Mouse (Mus musculus): ENCODE results near the gene Mydgf.

The Mydgf gene

DNA sequence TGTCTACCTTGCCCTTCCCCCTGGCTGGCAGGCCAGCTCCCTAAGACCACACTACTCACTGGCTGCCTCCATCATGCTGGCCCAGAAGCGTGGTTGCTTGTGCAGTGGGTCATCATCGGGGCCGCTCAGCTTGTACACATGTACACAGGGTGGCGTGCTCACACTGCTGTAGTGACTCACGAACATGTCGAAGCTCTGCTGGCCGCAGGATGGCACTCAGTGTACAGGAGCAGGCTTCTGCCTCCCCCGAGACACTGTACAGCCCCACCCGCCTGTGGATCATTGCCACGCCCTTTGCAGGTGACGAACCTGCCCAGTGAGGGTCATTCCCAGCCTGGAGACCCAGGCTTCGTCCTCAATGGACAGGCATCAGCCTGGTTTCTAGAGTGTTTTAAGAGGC lies 10.6 kb upstream of the Mydgf start:
- DNase-seq (ENCODE audit: low spot score) = no peak

DNA sequence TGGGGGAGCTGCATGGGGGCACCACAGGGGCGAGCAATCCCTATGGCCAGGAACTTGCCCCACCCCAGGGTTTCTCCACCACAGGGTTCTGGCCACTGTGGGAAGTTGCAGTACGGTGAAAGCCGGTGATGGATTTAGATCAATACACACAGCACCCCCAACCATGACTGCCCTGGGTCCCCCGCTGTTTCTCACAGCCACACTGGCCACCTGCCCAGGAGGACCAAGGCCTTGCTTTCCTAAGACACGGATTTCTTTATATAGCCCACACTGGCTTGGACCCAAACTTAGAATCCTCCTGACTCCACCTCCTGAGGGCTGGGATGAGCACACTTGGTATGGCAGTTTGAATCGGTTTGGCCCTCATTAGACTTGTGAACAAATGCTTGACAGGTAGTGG lies 7.5 kb upstream of the Mydgf start:
- DNase-seq (ENCODE audit: low spot score) = no peak

DNA sequence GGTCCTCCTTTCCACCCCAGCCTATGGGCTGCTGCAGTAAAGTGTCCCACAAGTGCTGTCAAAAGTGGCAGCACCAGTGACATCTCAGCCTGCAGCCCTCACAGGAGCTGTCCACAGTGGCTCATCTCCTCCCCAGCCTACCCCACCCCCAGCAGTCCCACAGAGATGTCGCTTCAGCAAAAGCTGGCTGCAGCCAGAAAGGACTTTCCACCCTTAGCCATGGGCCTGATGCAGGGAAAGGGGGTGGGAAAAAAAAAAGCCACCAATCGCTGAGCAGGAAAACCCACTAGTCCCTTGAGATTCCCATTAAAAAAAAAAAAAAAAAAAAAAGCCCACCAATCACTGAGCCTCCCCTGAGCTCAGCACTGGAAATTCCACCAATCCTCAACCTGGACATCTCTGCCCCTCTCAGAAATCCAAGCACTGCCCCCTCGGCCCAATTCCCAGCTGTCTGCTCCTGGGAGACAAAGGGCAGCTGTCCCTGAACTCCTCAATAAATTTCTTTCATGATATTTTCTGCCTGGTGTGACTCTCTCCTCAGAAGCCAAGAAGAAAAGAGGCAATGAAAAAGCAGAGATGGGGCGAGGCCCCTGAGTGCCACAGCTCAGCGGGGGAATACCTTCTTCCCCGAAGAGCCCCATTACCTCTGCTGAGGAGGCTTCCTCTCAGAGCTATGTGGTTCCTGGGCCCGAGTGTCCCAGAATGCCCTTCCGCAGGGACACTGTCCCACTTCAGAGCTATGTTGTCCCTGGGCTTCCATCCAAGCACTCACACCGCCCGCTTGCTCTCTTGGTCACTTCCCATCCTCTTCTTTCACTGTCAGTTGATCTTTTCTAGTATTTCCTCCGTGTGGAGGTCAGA lies 1.8 kb upstream of the Mydgf start:
- peak; percentile 24 for DNase-seq (ENCODE audit: low spot score)

DNA sequence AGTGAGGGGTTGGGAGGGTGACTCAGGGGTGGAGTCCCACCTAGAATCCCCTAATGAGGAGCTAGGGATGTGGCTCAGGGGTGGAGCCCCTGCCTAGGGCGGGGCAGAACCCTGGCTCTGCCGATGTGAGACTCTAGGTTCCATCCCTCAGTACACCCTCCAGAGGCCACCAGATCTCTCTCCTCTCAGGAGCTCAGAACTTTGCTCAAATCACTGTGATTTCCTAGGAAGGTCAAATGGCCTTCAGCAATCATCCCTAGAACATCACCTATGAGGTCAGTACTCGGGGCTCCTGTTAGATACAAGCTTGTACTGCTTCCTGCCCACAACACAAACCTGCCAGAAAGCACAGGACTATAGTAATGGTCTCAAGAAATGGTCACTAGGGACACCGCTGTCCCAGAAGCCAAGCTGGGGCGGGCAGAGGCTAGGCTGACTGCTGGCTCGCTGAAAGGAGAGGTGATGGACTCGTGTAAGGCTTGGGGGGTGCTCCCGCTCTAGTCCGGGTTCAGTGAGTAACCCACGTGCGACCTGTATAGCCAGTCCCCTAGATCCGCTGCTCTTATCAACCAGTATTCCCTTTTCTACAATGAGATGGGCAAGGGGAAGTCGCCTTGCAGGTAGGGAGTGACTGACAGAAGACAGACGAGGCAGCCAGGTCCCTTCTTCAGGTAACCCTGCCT lies 604 bp downstream of the Mydgf start:
- DNase-seq (ENCODE audit: low spot score) = no peak

DNA sequence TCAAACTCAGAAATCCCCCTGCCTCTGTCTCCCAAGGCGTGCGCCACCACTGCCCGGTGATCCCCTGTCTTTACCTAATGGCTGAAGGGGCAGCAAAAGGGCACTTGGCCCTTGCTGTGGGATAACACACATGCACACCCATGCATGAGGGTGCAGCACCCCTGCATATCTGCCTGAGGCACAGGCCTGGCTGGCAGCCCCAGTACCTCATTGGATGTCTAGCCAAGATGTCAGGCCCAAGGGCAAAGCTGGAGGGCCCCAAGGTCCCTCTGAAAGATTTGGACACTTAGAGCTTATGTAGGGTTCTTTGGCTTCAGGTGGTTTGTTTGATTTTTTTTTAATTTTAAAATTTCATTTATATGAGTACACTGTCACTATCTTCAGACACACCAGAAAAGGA lies 8.3 kb downstream of the Mydgf start:
- DNase-seq (ENCODE audit: low spot score) = no peak

DNA sequence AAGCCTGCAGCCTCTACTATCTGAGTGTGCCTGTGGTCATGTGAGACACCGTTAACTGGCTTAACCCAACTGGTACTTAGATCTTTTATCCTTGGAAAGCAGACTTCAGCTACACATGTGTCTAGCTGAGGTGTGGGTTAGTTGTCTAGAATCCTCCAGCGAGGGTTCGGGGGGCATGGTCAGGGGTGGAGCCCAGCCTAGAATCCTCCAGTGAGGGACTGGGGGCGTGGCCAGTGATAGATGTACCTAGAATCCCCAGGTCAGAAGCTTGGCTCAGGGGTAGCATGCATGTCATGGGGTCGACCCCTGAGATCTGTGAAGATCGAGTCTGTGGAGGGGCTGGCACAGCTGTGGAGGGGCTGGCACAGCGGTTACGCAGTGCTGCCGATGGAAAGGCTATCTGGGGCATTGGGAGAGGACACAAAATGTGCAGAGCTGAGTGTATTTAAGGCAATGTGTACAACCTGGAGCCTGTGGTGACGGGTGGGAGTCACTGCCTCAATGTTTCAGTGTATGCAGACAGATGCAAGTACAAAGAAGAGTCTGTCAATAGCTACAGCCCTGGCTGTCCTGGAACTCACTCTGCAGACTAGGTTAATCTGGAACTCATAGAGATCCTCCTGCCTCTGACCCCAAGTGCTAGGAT lies 10.2 kb downstream of the Mydgf start:
- no peak for DNase-seq (ENCODE audit: low spot score)

DNA sequence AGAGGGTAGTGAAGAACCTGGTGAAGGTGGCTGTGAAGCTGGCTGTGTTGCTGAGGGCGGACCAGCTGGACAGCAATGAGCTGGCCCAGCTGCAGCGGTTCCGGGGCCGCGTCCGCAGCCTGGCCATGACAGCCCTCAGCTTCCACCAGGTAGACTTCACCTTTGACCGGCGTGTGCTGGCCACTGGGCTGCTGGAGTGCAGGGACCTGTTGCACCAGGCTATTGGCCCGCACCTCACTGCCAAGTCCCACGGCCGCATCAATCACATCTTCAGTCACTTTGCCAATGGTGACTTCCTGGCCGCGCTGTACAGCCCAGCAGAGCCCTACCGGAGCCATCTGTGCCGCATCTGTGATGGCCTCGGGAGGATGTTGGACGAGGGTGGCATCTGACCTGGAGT lies 11.8 kb downstream of the Mydgf start:
- DNase-seq (ENCODE audit: low spot score) = no peak

DNA sequence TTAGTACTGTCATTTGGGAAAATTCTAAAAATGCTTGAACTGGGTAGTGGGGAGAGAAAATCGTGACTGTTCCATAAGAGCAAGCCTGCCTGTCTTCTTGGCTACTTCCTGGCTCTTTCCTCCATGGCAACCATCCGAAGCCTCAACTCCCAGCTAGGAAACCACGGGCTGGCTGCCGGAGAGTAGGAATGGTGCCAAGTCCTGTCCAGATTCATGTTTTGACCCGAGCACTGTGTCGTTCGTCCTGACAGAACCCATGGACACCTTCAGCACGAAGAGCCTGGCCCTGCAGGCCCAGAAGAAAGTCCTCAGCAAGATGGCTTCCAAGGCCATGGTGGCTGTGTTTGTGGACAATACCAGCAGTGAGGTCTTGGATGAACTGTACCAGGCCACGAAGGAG lies 12.3 kb downstream of the Mydgf start:
- DNase-seq (ENCODE audit: low spot score) = no peak

DNA sequence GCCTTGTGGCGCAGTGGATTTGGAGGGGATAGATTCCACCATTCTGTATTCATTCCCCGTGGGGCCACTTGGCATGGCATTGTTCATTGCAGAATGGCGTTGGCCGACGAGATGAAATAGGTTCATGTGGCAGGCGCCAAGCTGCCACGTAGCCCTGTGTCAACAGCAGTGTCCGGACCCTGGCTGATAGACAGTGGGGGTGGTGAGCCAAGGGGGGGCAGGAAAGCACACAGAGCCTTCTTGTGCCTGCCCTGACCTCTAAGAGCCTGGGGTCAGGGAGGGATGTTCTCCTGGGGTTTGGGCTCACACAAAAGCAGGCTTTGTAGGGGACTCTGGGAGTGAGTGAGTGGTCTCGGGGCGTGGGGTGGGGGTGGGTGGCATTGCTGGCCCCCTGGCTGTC lies 13.1 kb downstream of the Mydgf start:
- DNase-seq (ENCODE audit: low spot score) = no peak

DNA sequence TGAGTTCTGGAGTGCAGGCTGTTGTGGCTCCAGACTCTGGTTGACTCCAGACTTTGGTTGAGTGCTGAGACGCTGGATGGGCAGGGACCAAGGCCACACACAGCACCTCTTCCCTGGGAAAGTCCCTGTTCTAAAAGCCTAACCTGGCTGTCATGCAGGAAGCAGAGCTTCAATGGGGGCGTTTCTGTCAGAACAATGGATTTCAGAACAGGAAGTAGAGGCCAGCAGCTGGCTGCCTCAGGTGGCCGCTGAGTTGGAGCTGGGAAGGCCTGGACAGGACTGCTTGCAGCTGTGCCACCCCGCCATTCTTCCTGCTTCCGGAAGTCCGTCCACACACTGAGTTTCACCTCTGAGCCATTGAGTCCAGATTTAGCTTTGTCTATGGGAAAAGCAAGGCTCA lies 13.9 kb downstream of the Mydgf start:
- no peak for DNase-seq (ENCODE audit: low spot score)

DNA sequence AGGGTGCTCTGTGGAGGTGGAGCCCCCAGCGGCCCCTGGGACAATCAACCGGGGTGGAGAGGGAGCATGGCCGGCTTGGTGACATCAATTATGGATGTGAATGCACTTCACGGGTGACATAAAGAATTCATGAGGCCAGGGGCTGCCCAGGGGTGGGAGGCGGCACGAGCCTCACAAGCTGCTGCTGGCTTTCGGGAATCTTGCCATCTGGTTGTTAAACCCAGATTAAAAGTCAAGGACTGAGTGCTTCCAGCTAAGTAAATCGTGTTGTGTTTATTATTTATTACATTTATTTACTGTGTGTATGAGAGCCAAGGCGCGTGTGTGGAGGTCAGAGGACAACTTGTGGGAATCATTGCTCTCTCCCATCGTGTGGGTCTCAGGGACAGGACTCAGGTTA lies 18.0 kb downstream of the Mydgf start:
- DNase-seq (ENCODE audit: low spot score) = no peak

DNA sequence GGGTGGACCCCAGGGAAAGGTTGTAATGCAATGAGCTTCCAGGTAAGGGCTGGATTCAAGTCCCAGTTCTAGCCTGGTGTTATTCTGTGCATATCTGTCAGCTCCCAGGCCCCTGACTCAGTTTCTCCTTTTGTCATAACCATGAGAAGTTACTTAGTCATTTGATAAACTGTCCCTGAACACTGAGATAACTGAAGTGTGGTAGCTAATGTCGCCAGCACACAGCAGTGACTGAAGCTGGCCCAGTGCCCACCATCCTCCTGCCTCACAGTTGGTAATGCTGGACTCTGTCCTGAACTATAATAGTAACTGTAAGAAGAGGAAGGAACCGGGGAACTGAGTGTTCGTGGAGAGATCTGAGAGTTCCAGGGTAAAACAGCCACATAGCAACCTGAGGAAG lies 19.2 kb downstream of the Mydgf start:
- DNase-seq (ENCODE audit: low spot score) = no peak

DNA sequence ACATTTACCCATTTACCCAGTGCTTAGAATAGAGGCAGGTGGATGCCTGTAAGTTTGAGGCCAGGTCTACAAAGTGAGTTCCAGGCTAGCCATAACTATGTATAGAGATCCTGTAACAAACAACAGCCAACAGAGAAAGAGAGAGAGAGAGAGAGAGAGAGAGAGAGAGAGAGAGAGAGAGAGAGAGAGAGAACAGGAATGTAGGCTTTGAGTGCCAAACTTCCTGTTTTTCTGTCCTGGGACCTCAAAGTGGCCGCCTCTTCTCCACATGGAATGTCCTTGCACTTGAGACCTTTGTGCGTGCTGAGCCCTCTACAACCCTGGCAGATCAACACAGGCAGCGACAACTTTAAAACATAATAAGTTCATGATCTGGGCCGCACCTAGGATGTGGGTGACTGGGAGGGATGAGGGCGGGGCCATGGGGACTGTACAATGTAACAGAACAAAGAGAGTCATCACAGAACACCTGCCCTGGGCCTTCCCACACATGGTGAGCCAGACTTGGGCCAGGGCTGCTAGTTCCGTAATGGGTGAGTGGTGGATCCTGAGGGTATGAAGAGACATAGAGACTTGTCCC lies 20.1 kb downstream of the Mydgf start:
- no peak for DNase-seq (ENCODE audit: low spot score)

DNA sequence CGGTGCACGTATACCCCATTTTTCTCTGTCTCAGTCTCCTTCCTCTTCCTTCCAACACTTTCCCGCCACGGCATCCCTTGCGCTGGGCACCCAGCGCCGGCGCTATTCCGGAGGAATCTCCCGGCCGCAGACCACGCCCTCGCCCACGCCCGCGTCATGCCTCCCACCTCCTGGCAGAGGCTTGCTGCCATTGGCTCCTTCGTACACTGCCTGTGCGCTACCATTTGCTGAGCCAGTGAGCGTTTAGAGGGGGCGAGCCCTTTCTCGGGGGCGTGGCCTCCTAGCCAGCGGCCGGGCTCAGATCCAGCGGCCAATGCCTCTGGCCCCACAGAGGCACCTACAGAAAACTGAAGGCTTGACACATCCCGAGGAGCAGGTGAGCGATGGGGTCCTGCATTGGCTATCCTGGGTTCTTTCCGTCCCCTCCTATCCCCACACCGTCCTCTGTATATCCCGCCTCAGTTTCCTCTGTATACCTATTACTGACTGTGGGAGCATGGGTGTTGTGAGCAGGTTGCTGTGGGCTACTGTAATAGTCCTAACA lies 21.4 kb downstream of the Mydgf start, which contains the start of gene Tnfaip8l1:
Gene Tnfaip8l1, plus strand, starts transcription at position 247 of the 544 bp plus-strand sequence.
- peak; percentile 88 for DNase-seq (ENCODE audit: low spot score)

DNA sequence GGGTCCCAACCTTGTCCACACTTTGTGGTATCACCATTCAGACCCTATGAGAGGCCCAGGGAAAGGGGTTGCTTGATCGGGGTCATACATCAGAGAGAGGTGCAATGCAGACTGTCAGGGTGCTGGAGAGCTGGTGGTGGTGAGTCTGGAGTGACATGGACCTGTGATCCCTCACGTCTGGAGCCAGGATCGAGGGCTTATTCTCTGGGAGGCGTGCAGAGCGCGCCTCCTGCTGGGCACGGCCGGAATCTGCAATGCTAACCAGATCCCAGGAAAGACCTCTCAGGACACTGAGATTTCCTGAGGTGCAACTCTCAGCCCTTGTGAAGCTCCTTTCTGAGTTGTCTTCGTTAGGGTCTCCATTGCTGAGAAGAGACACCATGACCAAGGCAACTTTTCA lies 24.0 kb downstream of the Mydgf start:
- DNase-seq (ENCODE audit: low spot score) = peak; percentile 52

DNA sequence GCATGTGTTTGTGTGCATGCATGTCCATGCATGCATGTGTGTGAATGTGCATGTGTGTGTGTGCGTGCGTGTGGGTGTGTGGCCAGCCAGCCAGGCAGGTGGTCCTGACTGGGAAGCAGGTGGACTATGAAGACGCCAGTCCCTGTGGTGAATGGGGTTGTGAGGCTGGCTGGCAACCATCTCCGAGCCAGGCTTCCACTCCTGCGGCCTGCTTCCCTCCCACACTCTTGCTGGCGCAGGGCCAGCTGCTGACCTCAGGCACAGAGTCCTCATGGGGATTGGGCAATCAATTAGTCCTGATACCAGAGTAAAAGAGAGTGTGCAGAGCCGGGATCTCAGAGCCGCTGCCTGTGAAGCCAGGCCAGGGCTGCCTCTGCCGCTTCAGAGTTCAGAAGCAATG lies 30.1 kb downstream of the Mydgf start:
- DNase-seq (ENCODE audit: low spot score) = no peak

DNA sequence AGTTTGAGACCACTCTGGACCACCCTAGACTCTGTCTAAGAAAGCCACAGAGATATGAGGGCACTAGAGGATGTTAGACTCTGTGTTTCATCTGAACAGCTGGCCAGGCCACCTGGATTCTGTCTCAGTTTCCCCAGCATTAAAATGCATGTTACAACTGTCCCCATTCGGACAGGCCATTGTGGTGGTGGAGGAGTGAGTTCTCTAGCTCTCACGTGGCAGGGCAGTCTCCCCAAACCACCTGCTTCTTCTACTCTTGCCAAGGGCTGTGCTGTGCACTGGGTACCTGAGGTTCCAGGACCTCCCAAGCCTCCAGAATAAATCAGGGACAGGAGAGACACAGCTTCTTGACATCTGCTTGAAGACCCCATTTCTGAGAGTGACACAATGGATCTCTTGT lies 33.8 kb downstream of the Mydgf start:
- DNase-seq (ENCODE audit: low spot score) = no peak

DNA sequence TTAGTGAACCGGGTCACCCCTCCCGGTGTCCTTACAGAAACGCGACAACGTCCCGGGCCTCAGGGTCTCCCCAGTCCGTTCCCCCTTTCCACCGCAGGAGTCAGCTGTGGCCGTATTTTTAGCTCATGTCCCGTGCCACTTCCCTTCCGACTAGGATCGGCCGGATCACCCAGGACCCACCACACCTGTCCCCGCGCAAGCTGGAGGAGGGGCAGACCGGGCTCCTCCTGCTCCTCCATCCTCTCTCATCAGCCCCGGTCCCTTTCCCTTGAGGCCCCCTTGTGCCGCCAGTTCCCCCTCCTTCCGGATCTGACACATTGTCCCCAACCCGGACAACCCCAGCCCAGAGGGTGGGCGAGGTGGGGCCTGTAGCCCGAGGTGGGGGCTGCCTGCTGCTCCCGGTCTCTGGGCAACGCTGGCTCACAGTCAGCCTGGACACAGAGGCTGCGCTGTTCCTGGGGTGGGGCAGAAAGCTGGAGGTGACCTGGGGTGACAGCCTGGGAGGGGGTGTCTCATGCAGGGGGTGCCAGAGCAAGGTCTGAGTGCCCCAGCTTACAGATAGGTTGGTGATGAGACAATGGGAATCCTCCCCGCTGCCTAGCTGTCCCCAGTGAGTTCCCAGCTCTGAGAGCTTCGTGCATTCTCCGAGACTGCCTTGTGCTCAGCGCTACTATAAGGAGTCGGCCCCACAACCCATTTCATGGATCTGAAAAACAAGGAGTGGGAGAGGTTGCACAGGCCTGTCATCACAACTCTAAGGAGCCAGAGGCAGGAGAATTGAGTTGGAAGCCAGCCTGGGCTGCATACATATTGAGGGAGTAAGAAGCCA lies 34.7 kb downstream of the Mydgf start:
- DNase-seq (ENCODE audit: low spot score) = no peak

DNA sequence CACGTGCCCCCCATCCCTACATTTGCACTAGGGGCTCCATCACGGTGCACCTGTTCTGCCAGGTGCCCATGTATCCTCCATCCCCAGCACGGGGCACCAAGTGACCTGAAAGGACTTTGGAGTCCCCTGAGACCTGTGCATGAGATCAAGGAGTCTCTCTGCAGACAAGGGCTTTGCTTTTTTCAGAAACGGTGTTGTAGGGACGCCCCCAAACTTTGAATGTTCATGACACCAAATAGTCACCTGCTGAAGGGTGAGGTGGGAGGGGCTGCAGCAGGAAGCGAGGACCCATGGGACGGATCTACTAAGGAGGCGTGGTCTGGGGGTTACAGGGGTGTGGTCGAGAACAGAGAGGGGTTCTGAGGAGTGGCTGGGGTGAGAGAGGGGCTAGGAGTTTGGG lies 35.4 kb downstream of the Mydgf start:
- DNase-seq (ENCODE audit: low spot score) = no peak

DNA sequence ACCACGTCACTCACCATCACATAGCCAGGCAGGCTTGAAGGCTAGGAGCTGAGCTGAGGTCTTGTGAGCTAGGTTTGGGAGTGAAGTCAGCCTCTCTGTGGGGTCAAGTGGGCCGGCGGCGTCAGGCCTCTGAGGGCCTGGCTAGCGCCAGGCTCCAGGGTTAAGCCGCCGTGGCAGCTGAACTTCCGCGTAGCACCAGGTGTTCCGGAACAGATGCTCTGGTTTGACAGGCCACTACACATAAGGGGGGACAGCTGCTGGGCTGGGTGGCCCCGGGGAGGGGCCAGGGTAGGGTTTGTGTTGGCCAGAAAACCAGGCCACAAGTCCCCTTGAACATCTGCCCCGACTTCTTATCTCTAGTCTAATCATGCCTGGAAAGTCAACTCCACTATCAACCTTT lies 36.3 kb downstream of the Mydgf start:
- DNase-seq (ENCODE audit: low spot score) = no peak

DNA sequence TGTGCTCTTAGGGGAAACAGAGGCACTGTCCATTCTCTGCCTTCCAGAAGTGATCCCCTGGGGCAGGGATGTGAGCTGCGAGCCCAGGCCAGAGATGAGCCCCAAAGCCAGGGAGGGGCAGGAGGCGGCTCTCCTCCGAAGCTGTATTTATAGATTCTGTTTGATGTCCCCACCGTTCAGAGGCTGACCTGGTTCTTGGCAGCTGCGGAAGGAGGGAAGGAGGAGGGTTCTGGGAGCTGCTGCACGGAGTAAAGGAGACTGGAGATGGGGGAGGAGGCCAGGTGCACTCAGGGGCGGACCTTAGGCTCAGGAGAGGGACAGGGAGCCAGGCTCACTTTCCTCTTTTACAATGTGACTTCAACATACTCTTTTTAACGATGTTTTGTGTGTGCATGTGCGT lies 37.6 kb downstream of the Mydgf start:
- DNase-seq (ENCODE audit: low spot score) = no peak

DNA sequence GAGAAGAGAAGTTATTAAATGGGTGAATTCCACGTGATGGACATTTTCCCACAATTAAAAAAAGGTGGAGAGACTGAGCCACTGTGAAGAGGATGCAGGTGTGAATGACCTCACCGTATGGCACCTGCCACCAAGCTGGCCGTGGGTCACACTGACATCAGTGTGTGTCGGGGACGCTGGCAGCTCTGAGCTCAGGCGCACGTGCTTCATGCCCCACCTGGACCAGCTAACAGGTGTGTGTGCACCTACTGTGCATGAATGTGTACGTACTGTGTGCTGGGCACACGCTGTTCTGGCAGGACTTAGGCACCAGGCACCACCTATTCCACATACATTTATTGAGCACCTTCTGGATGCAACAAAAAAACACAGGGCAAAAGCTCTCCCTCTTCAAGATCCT lies 39.2 kb downstream of the Mydgf start:
- no peak for DNase-seq (ENCODE audit: low spot score)
